Mouse (Mus musculus): ENCODE results near the gene Bcat2. TPM values are rescaled to one million over a fixed set of nuclear protein-coding genes. Genes with fewer than 3 reads are reported as not detected.
A peak's percentile ranks its signal among the peaks of the same experiment; 100 is the strongest.

The Bcat2 gene
- total and polyA plus RNA-seq, 2 experiments = 14.7 to 54.5 TPM

- Histone ChIP-seq H3K79me2 (ENCODE audit: control insufficient read depth, insufficient read depth, low read length) (no peaks in the 10 kb centered on the region), H3K9ac (ENCODE audit: low read depth, low read length) (no peak overlapping the region), H3K36me3 (ENCODE audit: control insufficient read depth, insufficient read depth, low read length) (no peaks in the 10 kb centered on the region), H3K27me3 (ENCODE audit: control insufficient read depth, insufficient read depth, low read length) (no peaks in the 10 kb centered on the region), H3K27ac (replicated peaks; ENCODE audit: insufficient read depth, low read depth, low read length) (no peak overlapping the region), H3K4me1 (ENCODE audit: control insufficient read depth, insufficient read depth, low read length) (peaks cover 14% of the 10 kb centered on the region), H3K4me3 (ENCODE audit: insufficient read depth, low read depth, low read length) (no peak overlapping the region)
- TF ChIP-seq CTCF (IDR thresholded peaks at IDR 0.05; ENCODE audit: low read depth, low read length) (no peak), POLR2A (IDR thresholded peaks at IDR 0.05; ENCODE audit: extremely low read depth, insufficient read depth, low read length) (no peak)
- 61% methylated on average over 2 of the region's 2 CpGs for WGBS
- peak; percentile 72 for DNase-seq (ENCODE audit: extremely low read depth, low read depth, low spot score)
Measured at GRCm38 (mm10) chr7:45540213-45540612, 29.7 kb upstream of the Bcat2 start.

GRCm38 (mm10) chr7:45544525-45544924, 25.4 kb upstream of the Bcat2 start:
- Histone ChIP-seq H3K9ac (ENCODE audit: low read depth, low read length) (no peak overlapping the region), H3K79me2 (ENCODE audit: control insufficient read depth, insufficient read depth, low read length) (no peaks in the 10 kb centered on the region), H3K27ac (replicated peaks; ENCODE audit: insufficient read depth, low read depth, low read length) (no peak overlapping the region), H3K4me1 (ENCODE audit: control insufficient read depth, insufficient read depth, low read length) (peaks cover 4% of the 10 kb centered on the region; the same call in 1 of the 2 replicates), H3K4me3 (ENCODE audit: insufficient read depth, low read depth, low read length) (no peak overlapping the region), H3K36me3 (ENCODE audit: control insufficient read depth, insufficient read depth, low read length) (no peaks in the 10 kb centered on the region), H3K27me3 (ENCODE audit: control insufficient read depth, insufficient read depth, low read length) (no peaks in the 10 kb centered on the region)
- TF ChIP-seq CTCF (IDR thresholded peaks at IDR 0.05; ENCODE audit: low read depth, low read length) (peak; percentile 7; the same call in 1 of the 2 replicates), POLR2A (IDR thresholded peaks at IDR 0.05; ENCODE audit: extremely low read depth, insufficient read depth, low read length) (no peak)
- WGBS = 98% methylated on average over 1 of the region's 1 CpGs
- no peak for DNase-seq (ENCODE audit: extremely low read depth, low read depth, low spot score)

GRCm38 (mm10) chr7:45549641-45550436, 20.1 kb upstream of the Bcat2 start:
- H3K4me3 ChIP-seq (ENCODE audit: insufficient read depth, low read depth, low read length) = no peak overlapping the region
- no peak overlapping the region for H3K9ac ChIP-seq (ENCODE audit: low read depth, low read length)
- no peak for DNase-seq (ENCODE audit: extremely low read depth, low read depth, low spot score)
- 94% methylated on average over 16 of the region's 16 CpGs for WGBS
- H3K27me3 ChIP-seq (ENCODE audit: control insufficient read depth, insufficient read depth, low read length) = no peaks in the 10 kb centered on the region
- no peaks in the 10 kb centered on the region for H3K79me2 ChIP-seq (ENCODE audit: control insufficient read depth, insufficient read depth, low read length)
- TF ChIP-seq CTCF (IDR thresholded peaks at IDR 0.05; ENCODE audit: low read depth, low read length) (no peak), POLR2A (IDR thresholded peaks at IDR 0.05; ENCODE audit: extremely low read depth, insufficient read depth, low read length) (no peak)
- H3K27ac ChIP-seq (replicated peaks; ENCODE audit: insufficient read depth, low read depth, low read length) = no peak overlapping the region
- H3K4me1 ChIP-seq (ENCODE audit: control insufficient read depth, insufficient read depth, low read length) = peaks cover 8% of the 10 kb centered on the region
- no peaks in the 10 kb centered on the region for H3K36me3 ChIP-seq (ENCODE audit: control insufficient read depth, insufficient read depth, low read length)

GRCm38 (mm10) chr7:45550821-45551511, 19.0 kb upstream of the Bcat2 start:
- Histone ChIP-seq H3K79me2 (ENCODE audit: control insufficient read depth, insufficient read depth, low read length) (no peaks in the 10 kb centered on the region), H3K4me3 (ENCODE audit: insufficient read depth, low read depth, low read length) (no peak overlapping the region), H3K9ac (ENCODE audit: low read depth, low read length) (no peak overlapping the region), H3K27ac (replicated peaks; ENCODE audit: insufficient read depth, low read depth, low read length) (no peak overlapping the region), H3K36me3 (ENCODE audit: control insufficient read depth, insufficient read depth, low read length) (no peaks in the 10 kb centered on the region), H3K27me3 (ENCODE audit: control insufficient read depth, insufficient read depth, low read length) (no peaks in the 10 kb centered on the region), H3K4me1 (ENCODE audit: control insufficient read depth, insufficient read depth, low read length) (peaks cover 8% of the 10 kb centered on the region)
- WGBS = 71% methylated on average over 11 of the region's 11 CpGs
- DNase-seq (ENCODE audit: extremely low read depth, low read depth, low spot score) = no peak
- TF ChIP-seq POLR2A (IDR thresholded peaks at IDR 0.05; ENCODE audit: extremely low read depth, insufficient read depth, low read length) (no peak), CTCF (IDR thresholded peaks at IDR 0.05; ENCODE audit: low read depth, low read length) (no peak)

- Histone ChIP-seq H3K79me2 (ENCODE audit: control insufficient read depth, insufficient read depth, low read length) (no peaks in the 10 kb centered on the region), H3K36me3 (ENCODE audit: control insufficient read depth, insufficient read depth, low read length) (no peaks in the 10 kb centered on the region), H3K9ac (ENCODE audit: low read depth, low read length) (no peak overlapping the region), H3K4me1 (ENCODE audit: control insufficient read depth, insufficient read depth, low read length) (peaks cover 8% of the 10 kb centered on the region), H3K4me3 (ENCODE audit: insufficient read depth, low read depth, low read length) (no peak overlapping the region), H3K27ac (replicated peaks; ENCODE audit: insufficient read depth, low read depth, low read length) (no peak overlapping the region), H3K27me3 (ENCODE audit: control insufficient read depth, insufficient read depth, low read length) (no peaks in the 10 kb centered on the region)
- TF ChIP-seq POLR2A (IDR thresholded peaks at IDR 0.05; ENCODE audit: extremely low read depth, insufficient read depth, low read length) = no peak
- TF ChIP-seq CTCF (IDR thresholded peaks at IDR 0.05; ENCODE audit: low read depth, low read length) = no peak
- DNase-seq (ENCODE audit: extremely low read depth, low read depth, low spot score) = no peak
- 87% methylated on average over 8 of the region's 8 CpGs for WGBS
Measured at GRCm38 (mm10) chr7:45551512-45551883, 18.5 kb upstream of the Bcat2 start.

Data from liver, adult 2 months (tissue).